Mouse (Mus musculus) hindbrain, embryonic 11.5 days (tissue): ENCODE measurements at regions not wholly inside any gene's neighbourhood (a gene's known extent, or its start where the extent isn't known, plus 50 kb on each side); places are given as distances from the start of the nearest gene placed in this dataset.

Experiments
- ATAC-seq: fragments of 200-750 bp; cut with Nextera tagmentation; 2 replicates; pipeline ENCODE4 v1.8.0; 2017; ENCODE audit warnings: mild to moderate bottlenecking, moderate TSS enrichment, moderate library complexity; ENCODE audit not compliant: low FRiP score
- DNase-seq: peaks from one replicate; pipeline ENCODE4 v3.0.0-alpha.2; 2015; ENCODE audit warnings: low spot score
- H3K27ac ChIP-seq: fragments of 300-500 bp; sonication (generic); 2 replicates; pipeline ENCODE4 v1.5.1; 2014; ENCODE audit warnings: mild to moderate bottlenecking, low read depth, low read length
- H3K27me3 ChIP-seq: fragments of 300-500 bp; sonication (generic); 2 replicates; pipeline ENCODE4 v1.6.1; 2014; ENCODE audit warnings: mild to moderate bottlenecking, low read length, moderate library complexity, mixed read lengths; ENCODE audit not compliant: control insufficient read depth, insufficient read depth
- H3K36me3 ChIP-seq: fragments of 300-500 bp; sonication (generic); 2 replicates; pipeline ENCODE4 v1.6.1; 2014; ENCODE audit warnings: mild to moderate bottlenecking, low read length, moderate library complexity, mixed read lengths; ENCODE audit not compliant: control insufficient read depth, insufficient read depth
- H3K4me1 ChIP-seq: fragments of 300-500 bp; sonication (generic); replicated peaks from 2 replicates; pipeline ENCODE4 v1.6.1; 2014; ENCODE audit warnings: low read length, mixed read lengths; ENCODE audit not compliant: control insufficient read depth, insufficient read depth
- H3K4me2 ChIP-seq: fragments of 300-500 bp; sonication (generic); replicated peaks from 2 replicates; pipeline ENCODE4 v1.6.1; 2014; ENCODE audit warnings: mild to moderate bottlenecking, low read depth, low read length
- H3K4me3 ChIP-seq: fragments of 300-500 bp; sonication (generic); 2 replicates; pipeline ENCODE4 v1.5.1; 2014; ENCODE audit warnings: low read depth, low read length
- H3K9ac ChIP-seq: fragments of 300-500 bp; sonication (generic); 2 replicates; pipeline ENCODE4 v1.6.1; 2014; ENCODE audit warnings: low read depth, low read length
- H3K9me3 ChIP-seq: fragments of 300-500 bp; sonication (generic); 2 replicates; pipeline ENCODE4 v1.6.1; 2016; ENCODE audit warnings: low read length; ENCODE audit not compliant: control insufficient read depth
- WGBS: fragments of 180-500 bp; shearing (Covaris S2); extraction: QIAGEN DNeasy Blood & Tissue Kit; methylation state at CpG from one replicate; pipeline ENCODE4 v1.1.7; 2014; 5-methylcytosine and 5-hydroxymethylcytosine counted together

GRCm38 (mm10) chr8:109373977-109374376 is 119.8 kb upstream of the Pmfbp1 start:
- Histone ChIP-seq H3K36me3 (no peaks in the 10 kb centered on the region), H3K9ac (no peak overlapping the region), H3K27me3 (no peaks in the 10 kb centered on the region), H3K4me2 (no peak overlapping the region), H3K4me3 (no peak overlapping the region), H3K4me1 (no peaks in the 10 kb centered on the region), H3K27ac (no peak overlapping the region), H3K9me3 (no peaks in the 10 kb centered on the region)
- DNase-seq (no peak), ATAC-seq (no peak)
- WGBS: 73% methylated on average over 2 of the region's 2 CpGs

GRCm38 (mm10) chr8:109384881-109385280 is 108.9 kb upstream of the Pmfbp1 start:
- no peaks in the 10 kb centered on the region for H3K36me3 ChIP-seq
- no peak overlapping the region for H3K4me3 ChIP-seq
- no peak for DNase-seq
- no peak overlapping the region for H3K4me2 ChIP-seq
- H3K9me3 ChIP-seq: no peaks in the 10 kb centered on the region
- no peak for ATAC-seq
- H3K27me3 ChIP-seq: no peaks in the 10 kb centered on the region
- WGBS: 94% methylated on average over 3 of the region's 3 CpGs
- H3K27ac ChIP-seq: no peak overlapping the region
- no peaks in the 10 kb centered on the region for H3K4me1 ChIP-seq
- no peak overlapping the region for H3K9ac ChIP-seq

GRCm38 (mm10) chr8:109395133-109395855 is 98.5 kb upstream of the Pmfbp1 start:
- DNase-seq: no peak
- no peak for ATAC-seq
- Histone ChIP-seq H3K27me3 (no peaks in the 10 kb centered on the region), H3K4me1 (no peaks in the 10 kb centered on the region), H3K4me3 (no peak overlapping the region), H3K27ac (no peak overlapping the region), H3K9me3 (no peaks in the 10 kb centered on the region), H3K4me2 (no peak overlapping the region), H3K36me3 (no peaks in the 10 kb centered on the region), H3K9ac (no peak overlapping the region)
- 79% methylated on average over 6 of the region's 6 CpGs for WGBS

GRCm38 (mm10) chr8:109399616-109400015 is 94.2 kb upstream of the Pmfbp1 start:
- DNase-seq: no peak
- no peak overlapping the region for H3K4me2 ChIP-seq
- 73% methylated on average over 11 of the region's 11 CpGs for WGBS

GRCm38 (mm10) chr8:109400192-109400591 is 93.6 kb upstream of the Pmfbp1 start:
- Histone ChIP-seq H3K27ac (no peak overlapping the region), H3K9me3 (0 out of 2 replicates have a peak, but pooled peaks cover 4% of the 10 kb centered on the region), H3K4me2 (no peak overlapping the region), H3K4me1 (no peaks in the 10 kb centered on the region), H3K27me3 (no peaks in the 10 kb centered on the region), H3K36me3 (no peaks in the 10 kb centered on the region), H3K9ac (no peak overlapping the region), H3K4me3 (no peak overlapping the region)
- WGBS: 95% methylated on average over 5 of the region's 5 CpGs
- DNase-seq (no peak), ATAC-seq (no peak)

More at GRCm38 (mm10) chr8:109399616-109400015, 94.2 kb upstream of the Pmfbp1 start:
- H3K4me1 ChIP-seq: no peaks in the 10 kb centered on the region
- 0 out of 2 replicates have a peak, but pooled peaks cover 4% of the 10 kb centered on the region for H3K9me3 ChIP-seq
- H3K36me3 ChIP-seq: no peaks in the 10 kb centered on the region
- H3K27me3 ChIP-seq: no peaks in the 10 kb centered on the region
- no peak overlapping the region for H3K27ac ChIP-seq
- ATAC-seq: no peak
- no peak overlapping the region for H3K4me3 ChIP-seq
- no peak overlapping the region for H3K9ac ChIP-seq

- H3K4me2 ChIP-seq: no peak overlapping the region
- no peaks in the 10 kb centered on the region for H3K27me3 ChIP-seq
- ATAC-seq (no peak), DNase-seq (peak; percentile 50)
- H3K9me3 ChIP-seq: no peaks in the 10 kb centered on the region
- H3K9ac ChIP-seq: no peak overlapping the region
- H3K27ac ChIP-seq: no peak overlapping the region
- no peaks in the 10 kb centered on the region for H3K4me1 ChIP-seq
- H3K4me3 ChIP-seq: no peak overlapping the region
- WGBS: 59% methylated on average over 5 of the region's 5 CpGs
- no peaks in the 10 kb centered on the region for H3K36me3 ChIP-seq
Observed at GRCm38 (mm10) chr8:109407913-109408312, 85.9 kb upstream of the Pmfbp1 start.

GRCm38 (mm10) chr8:109410531-109410930 is 83.3 kb upstream of the Pmfbp1 start:
- DNase-seq (no peak), ATAC-seq (no peak)
- 85% methylated on average over 6 of the region's 6 CpGs for WGBS
- Histone ChIP-seq H3K9me3 (no peaks in the 10 kb centered on the region), H3K36me3 (no peaks in the 10 kb centered on the region), H3K4me3 (no peak overlapping the region), H3K9ac (no peak overlapping the region), H3K27ac (no peak overlapping the region), H3K4me2 (no peak overlapping the region), H3K27me3 (no peaks in the 10 kb centered on the region), H3K4me1 (no peaks in the 10 kb centered on the region)

- Histone ChIP-seq H3K4me1 (0 out of 2 replicates have a peak, but pooled peaks cover 2% of the 10 kb centered on the region), H3K27me3 (no peaks in the 10 kb centered on the region), H3K9ac (no peak overlapping the region), H3K36me3 (no peaks in the 10 kb centered on the region), H3K9me3 (no peaks in the 10 kb centered on the region), H3K27ac (no peak overlapping the region), H3K4me3 (no peak overlapping the region), H3K4me2 (no peak overlapping the region)
- ATAC-seq (no peak), DNase-seq (no peak)
- 93% methylated on average over 5 of the region's 5 CpGs for WGBS
Observed at GRCm38 (mm10) chr8:109413386-109413785, 80.4 kb upstream of the Pmfbp1 start.

- 65% methylated on average over 4 of the region's 4 CpGs for WGBS
- Histone ChIP-seq H3K27me3 (no peaks in the 10 kb centered on the region), H3K36me3 (no peaks in the 10 kb centered on the region), H3K4me1 (0 out of 2 replicates have a peak, but pooled peaks cover 2% of the 10 kb centered on the region), H3K9me3 (no peaks in the 10 kb centered on the region), H3K4me3 (no peak overlapping the region), H3K27ac (no peak overlapping the region), H3K4me2 (no peak overlapping the region), H3K9ac (no peak overlapping the region)
- ATAC-seq (no peak), DNase-seq (no peak)
Observed at GRCm38 (mm10) chr8:109415315-109415714, 78.5 kb upstream of the Pmfbp1 start.
